Mouse (Mus musculus) left cerebral cortex, adult 2 months (tissue): Measurements from ENCODE around the gene Agrp. TPM values are rescaled to one million over a fixed set of nuclear protein-coding genes. Genes with fewer than 3 reads are reported as not detected.

Experiments
- DNase-seq, 2 experiments: peaks; one replicate each; pipeline ENCODE4 v3.0.0; 2021 to 2022; ENCODE audit warnings: low spot score in 2 of 2, mixed read lengths in 1 of 2; ENCODE audit errors: extremely low spot score in 1 of 2
- H3K27ac ChIP-seq: fragments of 200-600 bp; 2 replicates; pipeline ENCODE4 v1.8.1; 2022
- H3K4me3 ChIP-seq: fragments of 200-600 bp; 2 replicates; pipeline ENCODE4 v1.8.1; 2022
- CTCF ChIP-seq: fragments of 200-600 bp; IDR thresholded peaks from 2 replicates; pipeline ENCODE4 v1.8.1; 2022; ENCODE audit warnings: antibody characterized with exemption, mild to moderate bottlenecking, moderate library complexity
- intact Hi-C: fragments of 180-260 bp; cut with DNase I; formaldehyde crosslinking; loops from one replicate; pipeline ENCODE4 v1.15.1; 2025
- total RNA-seq, 2 experiments: library from RNA; stranded (reverse); gene quantifications; 2 replicates each; pipeline ENCODE4 v1.2.3; 2021

Gene Agrp
- total RNA-seq, 2 experiments from 2014 or later, result not detected

DNA sequence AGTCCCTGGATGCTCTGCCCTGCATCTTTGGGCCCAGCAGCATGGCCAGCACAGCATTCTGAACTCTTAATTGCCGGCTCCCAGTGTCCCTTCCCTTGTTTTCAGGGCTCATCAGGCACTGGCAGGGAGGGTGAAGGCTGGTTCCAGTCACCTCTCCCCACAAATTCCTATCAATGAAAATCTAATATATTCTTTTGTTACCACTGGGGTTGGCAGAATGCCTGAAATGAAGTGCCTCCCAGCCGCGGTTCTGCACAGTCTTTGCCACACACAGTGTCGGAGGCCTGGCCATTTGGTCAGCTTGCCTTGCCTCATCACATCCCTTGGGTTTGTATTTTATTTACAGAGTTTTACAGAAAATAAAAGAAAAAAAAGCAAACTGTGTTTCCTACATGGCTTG is 15.4 kb downstream of the Agrp start:
- no peak for DNase-seq
- intact Hi-C loops, result loop anchor here (2.0 to 5.0 kb wide), 3 partner anchors 15 to 79 kb away; partner anchors contain the start of genes Acd and Pard6a

DNA sequence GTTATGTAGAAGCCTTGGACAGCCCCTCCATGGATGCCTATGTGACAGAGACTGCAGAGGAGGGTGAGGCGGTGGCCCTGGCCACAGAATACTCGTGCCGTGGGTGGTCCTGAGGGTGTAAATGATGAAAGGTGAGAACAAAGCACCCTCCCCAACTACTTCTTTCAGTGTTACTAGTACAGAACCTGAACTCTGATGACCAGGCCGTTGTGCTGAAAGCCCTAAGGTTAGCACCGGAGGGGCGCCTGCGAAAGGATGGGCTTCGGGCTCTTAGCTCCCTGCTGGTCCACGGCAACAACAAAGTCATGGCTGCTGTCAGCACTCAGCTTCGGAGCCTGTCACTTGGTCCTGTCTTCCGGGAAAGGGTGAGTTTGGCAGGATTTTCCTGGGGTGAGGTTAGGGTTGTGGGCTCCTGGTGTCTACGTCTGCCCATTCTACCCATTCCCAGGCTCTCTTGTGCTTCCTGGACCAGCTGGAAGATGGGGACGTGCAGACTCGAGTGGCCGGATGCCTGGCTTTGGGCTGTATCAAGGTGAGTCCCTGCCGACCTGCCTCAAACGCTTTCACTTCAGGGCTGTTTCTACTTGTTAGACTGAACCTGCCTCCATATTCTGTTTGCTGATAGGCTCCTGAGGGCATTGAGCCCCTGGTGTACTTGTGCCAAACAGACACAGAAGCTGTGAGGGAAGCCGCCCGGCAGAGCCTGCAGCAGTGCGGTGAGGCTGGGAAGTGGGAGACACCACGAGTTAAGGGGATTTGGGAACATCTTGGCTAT is 16.1 kb downstream of the Agrp start:
- Histone ChIP-seq H3K27ac (peak overlapping the region; percentile 90), H3K4me3 (no peak overlapping the region)
- intact Hi-C loops, result loop anchor here (5.0 kb wide), 1 partner anchor 71 kb away; no protein-coding TSS in a partner anchor
- no peak for DNase-seq
- no peak for TF ChIP-seq CTCF

More for the DNA sequence above, 15.4 kb downstream of the Agrp start:
- Histone ChIP-seq H3K27ac (peak overlapping the region; percentile 90), H3K4me3 (no peak overlapping the region)
- no peak for TF ChIP-seq CTCF

DNA sequence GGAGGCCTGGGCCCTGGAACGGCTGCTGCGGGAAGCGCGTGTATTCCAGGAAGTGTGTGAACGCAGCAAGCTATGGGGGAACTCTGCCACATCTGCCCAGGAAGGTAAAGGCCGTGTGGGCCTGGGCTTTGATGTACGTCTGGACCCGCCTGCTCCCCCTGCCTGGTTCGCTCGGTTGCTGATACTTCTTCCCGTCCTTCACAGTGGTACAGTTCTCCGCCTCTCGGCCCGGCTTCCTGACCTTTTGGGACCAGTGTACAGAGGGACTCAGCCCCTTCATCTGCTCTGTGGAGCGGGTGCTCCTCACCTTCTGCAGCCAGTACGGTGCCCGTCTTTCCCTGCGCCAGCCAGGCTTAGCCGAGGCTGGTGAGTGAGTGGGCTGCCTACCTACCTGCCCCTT is 17.0 kb downstream of the Agrp start:
- intact Hi-C loops, result loop anchor here (5.0 kb wide), 1 partner anchor 72 kb away; no protein-coding TSS in a partner anchor
- H3K4me3 ChIP-seq, result no peak overlapping the region
- no peak for DNase-seq
- H3K27ac ChIP-seq, result peak overlapping the region; percentile 90; the same call in 1 of the 2 replicates
- no peak for TF ChIP-seq CTCF

DNA sequence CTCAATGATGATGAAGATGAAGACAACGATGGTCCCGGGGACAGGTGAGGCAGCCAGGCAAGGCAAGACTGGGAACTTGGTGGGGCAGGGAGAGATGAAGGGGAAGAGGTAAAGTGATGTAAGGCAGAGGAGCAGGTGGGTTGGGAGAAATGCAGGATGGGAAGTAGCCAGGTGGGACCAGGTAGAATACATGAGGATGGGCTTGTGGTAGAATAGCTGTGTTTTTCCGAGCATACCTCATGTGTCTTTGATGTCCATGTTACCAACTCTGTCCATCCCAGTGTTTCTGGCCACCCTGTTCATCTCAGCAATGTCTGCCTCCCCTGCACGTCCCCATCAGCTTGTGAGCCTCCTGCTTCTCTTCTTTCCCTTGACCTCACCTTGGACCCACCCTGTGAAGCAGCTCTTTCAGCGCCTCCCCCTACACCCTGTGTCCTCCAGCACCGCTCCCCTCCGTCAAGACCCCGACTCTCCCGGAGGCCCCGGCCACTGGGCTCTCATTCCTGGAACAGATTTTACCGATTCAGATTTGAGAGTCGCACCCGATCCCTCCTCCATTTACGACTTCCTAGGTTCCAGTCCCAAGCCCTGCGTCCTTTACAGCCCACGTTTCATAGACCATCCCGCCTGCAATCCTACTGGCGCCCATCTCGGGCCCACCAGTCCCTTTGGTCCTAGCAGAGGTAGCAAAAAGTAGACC is 18.2 kb downstream of the Agrp start:
- intact Hi-C loops, result no loop called here
- H3K27ac ChIP-seq, result no peak overlapping the region
- DNase-seq, result no peak
- TF ChIP-seq CTCF, result no peak
- no peak overlapping the region for H3K4me3 ChIP-seq

DNA sequence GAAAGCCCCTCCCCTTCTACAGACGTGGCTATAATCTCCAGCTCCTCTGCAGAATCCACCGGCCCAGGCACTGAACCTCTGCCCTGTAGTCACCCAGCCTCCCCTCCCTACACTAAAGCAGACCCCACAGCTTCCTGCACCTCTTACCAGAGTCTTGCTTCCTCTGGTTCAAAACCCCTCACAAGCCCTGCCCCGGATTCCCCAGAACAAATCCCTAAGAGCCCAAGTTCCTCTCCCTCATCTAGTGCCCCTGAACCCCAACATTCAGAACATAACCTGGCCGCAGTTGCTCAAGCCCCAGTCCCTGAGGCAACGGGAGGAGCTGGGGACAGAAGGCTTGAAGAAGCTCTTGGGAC is 18.9 kb downstream of the Agrp start:
- no peak overlapping the region for H3K4me3 ChIP-seq
- no peak for DNase-seq
- no peak for TF ChIP-seq CTCF
- intact Hi-C loops, result no loop called here
- no peak overlapping the region for H3K27ac ChIP-seq

DNA sequence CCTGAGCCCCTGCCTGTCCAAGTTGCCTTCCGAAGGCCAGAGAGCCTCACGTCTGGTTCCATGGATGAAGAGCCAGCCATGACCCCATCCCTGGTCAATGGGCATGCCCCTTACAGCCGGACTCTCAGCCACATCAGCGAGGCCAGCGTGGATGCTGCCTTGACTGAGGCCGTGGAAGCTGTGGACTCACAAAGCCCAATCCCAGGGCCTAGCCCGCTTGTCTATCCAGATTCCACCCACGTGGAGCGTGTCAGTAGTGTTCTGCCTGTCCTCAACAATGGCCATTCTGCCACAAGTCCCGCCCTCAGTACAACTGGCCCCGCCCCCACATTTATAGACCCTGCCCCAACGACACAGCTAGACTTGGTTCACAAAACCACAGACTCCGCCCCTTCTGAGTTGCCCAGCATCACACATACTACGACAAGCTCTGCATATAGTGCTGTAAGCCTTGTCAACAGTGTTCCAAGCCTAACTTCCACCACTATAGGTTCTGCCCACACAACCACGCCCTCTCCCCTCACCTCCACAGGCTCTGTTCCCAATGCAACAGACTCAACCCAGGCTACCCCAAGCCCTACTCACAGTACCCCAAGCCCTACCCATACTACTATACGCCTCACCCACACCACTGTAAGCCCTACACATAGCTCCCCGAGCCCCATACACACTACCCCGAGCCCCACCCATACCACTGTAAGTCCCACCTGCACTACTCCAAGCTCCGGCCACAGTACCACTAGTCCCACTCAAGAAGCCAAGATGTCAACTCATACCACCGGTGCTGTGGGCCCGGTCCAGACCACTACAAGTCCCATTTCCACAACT is 19.5 kb downstream of the Agrp start:
- Histone ChIP-seq H3K4me3 (no peak overlapping the region), H3K27ac (0 out of 2 replicates have a peak overlapping the region, but pooled peaks have one; percentile 11)
- intact Hi-C loops, result no loop called here
- DNase-seq, result no peak
- TF ChIP-seq CTCF, result no peak

DNA sequence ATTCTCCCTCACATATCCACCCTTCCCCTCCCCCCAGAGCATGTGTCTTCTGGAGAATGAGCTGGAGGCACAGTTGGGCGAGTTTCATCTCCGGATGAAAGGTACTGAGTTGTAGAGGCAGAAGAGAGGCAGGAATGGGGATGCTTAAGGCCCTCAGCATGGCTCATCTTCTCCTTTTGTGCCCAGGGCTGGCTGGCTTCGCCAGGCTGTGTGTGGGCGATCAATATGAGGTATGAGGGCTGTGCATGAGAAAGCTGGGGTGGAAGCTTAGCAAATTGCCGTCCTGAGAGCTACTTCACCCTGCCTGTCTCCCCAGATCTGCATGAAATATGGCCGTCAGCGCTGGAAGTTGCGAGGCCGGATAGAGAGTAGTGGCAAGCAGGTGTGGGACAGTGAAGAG is 21.3 kb downstream of the Agrp start:
- TF ChIP-seq CTCF, result no peak
- intact Hi-C loops, result no loop called here
- Histone ChIP-seq H3K27ac (peak overlapping the region; percentile 12), H3K4me3 (no peak overlapping the region)
- DNase-seq, result peak in 1 of 2 experiments; percentile 60

DNA sequence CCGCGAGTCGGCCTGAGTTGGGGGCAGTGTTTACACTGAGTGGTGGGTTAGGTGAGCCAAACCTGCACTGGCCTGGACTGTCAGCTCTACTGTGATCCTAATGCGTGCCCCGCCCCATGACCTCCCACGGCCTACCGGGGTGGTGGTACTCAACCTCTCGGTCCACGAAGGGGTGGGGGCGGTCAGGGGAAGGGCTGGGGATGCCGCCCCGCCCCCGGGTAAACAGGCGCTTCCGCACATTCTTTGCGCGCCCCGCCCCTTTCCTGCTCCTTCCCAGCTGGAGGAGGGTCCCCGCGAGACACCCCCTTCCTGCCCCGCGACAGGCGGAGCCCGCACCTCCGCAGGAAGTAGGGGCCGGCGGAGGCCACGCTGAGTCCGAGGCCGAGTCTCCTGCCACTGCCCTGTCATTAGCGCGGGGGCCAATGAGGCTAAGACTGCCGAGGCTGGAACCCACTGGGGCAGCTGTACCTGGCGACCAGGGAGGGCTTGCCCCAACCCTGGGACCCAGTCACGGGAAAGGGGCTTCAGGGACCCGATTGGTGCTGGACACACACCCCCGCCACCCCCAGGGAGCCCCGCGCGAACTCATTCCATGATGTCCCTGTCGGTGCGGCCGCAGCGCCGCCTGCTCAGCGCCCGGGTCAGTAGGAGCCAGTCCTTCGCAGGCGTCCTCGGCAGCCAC is 23.2 kb downstream of the Agrp start:
- peak overlapping the region; percentile 30 for H3K4me3 ChIP-seq
- no peak for DNase-seq
- TF ChIP-seq CTCF, result no peak
- H3K27ac ChIP-seq, result peak overlapping the region; percentile 67
- intact Hi-C loops, result no loop called here

DNA sequence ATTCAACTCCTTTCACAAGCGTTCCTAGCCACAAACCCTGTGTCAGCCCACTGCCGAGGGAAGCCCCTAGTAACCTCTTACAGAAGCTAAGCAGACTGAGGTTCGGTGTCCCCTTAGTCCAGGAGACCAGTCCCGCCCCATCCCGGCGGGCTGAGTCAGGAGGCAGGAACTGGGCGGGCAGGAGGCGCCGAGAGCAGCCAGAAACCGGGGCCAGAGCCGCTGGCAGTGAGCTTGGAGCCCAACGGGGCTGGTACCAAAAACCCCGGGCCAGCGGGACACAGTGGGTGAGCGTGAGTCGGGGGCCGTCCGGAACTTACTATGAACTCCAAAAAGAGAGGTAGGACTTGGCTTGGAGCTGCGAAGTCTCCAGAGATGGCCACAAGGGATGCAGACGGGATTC is 24.2 kb downstream of the Agrp start:
- no peak for TF ChIP-seq CTCF
- Histone ChIP-seq H3K4me3 (peak overlapping the region; percentile 30), H3K27ac (peak overlapping the region; percentile 56; the same call in 1 of the 2 replicates)

DNA sequence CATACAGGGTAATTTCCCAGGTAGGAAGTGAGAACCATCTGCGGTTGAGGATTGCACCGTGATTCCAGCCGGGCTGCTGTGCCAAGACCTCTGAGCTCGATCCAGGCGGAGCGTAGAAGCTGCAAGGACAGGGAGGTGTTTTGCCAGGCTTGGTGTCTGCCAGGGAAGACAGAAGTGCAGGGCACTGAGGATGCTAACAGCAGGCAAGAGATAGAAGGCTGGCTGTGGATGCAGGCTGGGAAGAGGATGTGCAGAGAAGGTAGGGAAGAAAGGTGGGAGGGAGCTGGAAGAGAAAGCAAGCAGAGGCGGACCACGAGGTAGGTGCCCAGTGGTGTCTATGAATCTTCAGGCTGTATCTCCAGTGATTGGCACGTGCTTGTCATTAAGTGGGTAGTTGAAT is 25.4 kb downstream of the Agrp start:
- no peak overlapping the region for H3K4me3 ChIP-seq
- no peak for TF ChIP-seq CTCF
- H3K27ac ChIP-seq, result peak overlapping the region; percentile 56
- peak in 1 of 2 experiments; percentile 34 for DNase-seq
- intact Hi-C loops, result no loop called here

More for the DNA sequence above, 24.2 kb downstream of the Agrp start:
- intact Hi-C loops, result no loop called here
- peak in 1 of 2 experiments; percentile 29 for DNase-seq

DNA sequence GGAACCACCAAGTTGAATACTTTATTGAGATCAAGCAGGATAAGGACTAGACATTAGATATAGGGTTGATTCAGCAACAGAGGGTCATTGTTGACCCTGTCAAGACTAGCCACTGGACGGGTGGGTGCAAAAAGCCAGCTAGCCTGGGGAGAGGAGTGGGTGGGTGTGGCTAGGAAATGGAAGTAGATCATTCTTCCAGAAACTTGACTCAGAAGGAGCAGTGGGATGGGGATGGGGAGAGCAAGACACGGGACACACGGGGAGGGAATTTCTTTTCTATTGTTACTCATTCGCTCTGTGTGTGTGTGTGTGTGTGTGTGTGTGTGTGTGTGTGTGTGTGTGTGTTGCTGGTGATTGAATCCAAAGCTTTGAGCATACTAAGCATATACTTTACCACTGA is 27.4 kb downstream of the Agrp start:
- intact Hi-C loops, result no loop called here
- Histone ChIP-seq H3K4me3 (no peak overlapping the region), H3K27ac (no peak overlapping the region; the same call in 1 of the 2 replicates)
- TF ChIP-seq CTCF, result no peak
- DNase-seq, result no peak
